Mouse (Mus musculus) intestine, postnatal 0 days (tissue): ENCODE data around the gene Stk19. TPM values are rescaled to one million over a fixed set of nuclear protein-coding genes. Genes with fewer than 3 reads are reported as not detected.
A peak's percentile ranks its signal among the peaks of the same experiment; 100 is the strongest.

ENCODE experiments used
- ATAC-seq: fragments of 200-750 bp; cut with Nextera tagmentation; 2 replicates; pipeline ENCODE4 v1.8.0; 2017; ENCODE audit warnings: mild to moderate bottlenecking, moderate TSS enrichment, moderate library complexity
- H3K27ac ChIP-seq: fragments of 300-500 bp; sonication (generic); 2 replicates; pipeline ENCODE4 v1.5.1; 2014; ENCODE audit warnings: mild to moderate bottlenecking, low read depth, low read length, moderate library complexity
- H3K27me3 ChIP-seq: fragments of 300-500 bp; sonication (generic); replicated peaks from 2 replicates; pipeline ENCODE4 v1.6.1; 2014; ENCODE audit warnings: low read length, mixed read lengths; ENCODE audit not compliant: control insufficient read depth, insufficient read depth
- H3K36me3 ChIP-seq: fragments of 300-500 bp; sonication (generic); 2 replicates; pipeline ENCODE4 v1.6.1; 2014; ENCODE audit warnings: mild to moderate bottlenecking, moderate library complexity; ENCODE audit not compliant: control insufficient read depth, insufficient read depth
- H3K4me1 ChIP-seq: fragments of 300-500 bp; sonication (generic); replicated peaks from 2 replicates; pipeline ENCODE4 v1.6.1; 2014; ENCODE audit warnings: antibody characterized with exemption, low read length, mixed read lengths; ENCODE audit not compliant: control insufficient read depth, insufficient read depth
- H3K4me2 ChIP-seq: fragments of 300-500 bp; sonication (generic); replicated peaks from 2 replicates; pipeline ENCODE4 v1.6.1; 2014; ENCODE audit warnings: low read depth, mild to moderate bottlenecking, moderate library complexity
- H3K4me3 ChIP-seq: fragments of 300-500 bp; sonication (generic); 2 replicates; pipeline ENCODE4 v1.5.1; 2014; ENCODE audit warnings: low read depth, low read length
- H3K9ac ChIP-seq: fragments of 300-500 bp; sonication (generic); 2 replicates; pipeline ENCODE4 v1.6.1; 2014; ENCODE audit warnings: mild to moderate bottlenecking, low read depth, low read length
- H3K9me3 ChIP-seq: fragments of 300-500 bp; sonication (generic); 2 replicates; pipeline ENCODE4 v1.6.1; 2016; ENCODE audit warnings: mixed run types; ENCODE audit not compliant: control insufficient read depth
- CTCF ChIP-seq: sonication (generic); IDR thresholded peaks from 2 replicates; pipeline ENCODE4 v1.5.1; 2016; ENCODE audit warnings: low read depth, mild to moderate bottlenecking, control low read depth, antibody characterized with exemption, moderate library complexity
- WGBS: fragments of 180-500 bp; shearing (Covaris S2); extraction: QIAGEN DNeasy Blood & Tissue Kit; methylation state at CpG from one replicate; pipeline ENCODE4 v1.1.7; 2014; 5-methylcytosine and 5-hydroxymethylcytosine counted together
- microRNA-seq: library from miRNA; unstranded; fragments of <30 nt; microRNA quantifications from one replicate; pipeline ENCODE4, GENCODE M21; 2016
- polyA plus RNA-seq: library from polyadenylated mRNA; unstranded; fragments of >200 nt; fragmentation: Nextera tagmentation; extraction: Ambion mirVana; gene quantifications from 2 replicates; pipeline ENCODE4 v1.2.1, GENCODE M21; 2015

Stk19 gene
- polyA plus RNA-seq, 1 experiment from 2014 or later = 29.1 TPM

GRCm38 (mm10) chr17:34795016-34795415 lies 41.7 kb downstream of the Stk19 start:
- no peak overlapping the region for H3K4me3 ChIP-seq
- no peaks in the 10 kb centered on the region for H3K36me3 ChIP-seq
- H3K27ac ChIP-seq = no peak overlapping the region
- no peak for ATAC-seq
- H3K9ac ChIP-seq = no peak overlapping the region
- no peaks in the 10 kb centered on the region for H3K9me3 ChIP-seq
- no peak overlapping the region for H3K4me2 ChIP-seq
- no peaks in the 10 kb centered on the region for H3K27me3 ChIP-seq
- H3K4me1 ChIP-seq = no peaks in the 10 kb centered on the region
- 88% methylated on average over 10 of the region's 10 CpGs for WGBS
- TF ChIP-seq CTCF = no peak

- no peak overlapping the region for H3K4me2 ChIP-seq
- H3K36me3 ChIP-seq = no peaks in the 10 kb centered on the region
- H3K27ac ChIP-seq = no peak overlapping the region
- H3K9ac ChIP-seq = no peak overlapping the region
- no peak for TF ChIP-seq CTCF
- ATAC-seq = no peak
- H3K4me3 ChIP-seq = no peak overlapping the region
- 77% methylated on average over 9 of the region's 9 CpGs for WGBS
- H3K9me3 ChIP-seq = no peaks in the 10 kb centered on the region
- no peaks in the 10 kb centered on the region for H3K4me1 ChIP-seq
- H3K27me3 ChIP-seq = no peaks in the 10 kb centered on the region
Measured at GRCm38 (mm10) chr17:34777680-34778325, 58.9 kb downstream of the Stk19 start.

Small RNA genes within 50 kb of the gene (microRNA-seq; reads per million reads assigned to microRNA genes)
- gene Mir6970 = not detected
- 4.6 reads per million, percentile 11 among the genes with 10 or more reads in this experiment for gene Mir6971
- not detected for gene Mir6972

Other genes with a start within 250 kb of the Stk19 start
- gene Gpsm3, start 247.1 kb downstream of the Stk19 start, polyA plus RNA-seq = 8.6 and 10.6 TPM in 2 replicates
- gene Pbx2, start 245.7 kb downstream of the Stk19 start, polyA plus RNA-seq = 6.1 and 6.5 TPM in 2 replicates
- gene Ager, start 239.1 kb downstream of the Stk19 start, polyA plus RNA-seq = 1.3 and 1.5 TPM in 2 replicates
- 123 and 135 TPM in 2 replicates for gene Rnf5, start 233.3 kb downstream of the Stk19 start, polyA plus RNA-seq
- 53.2 and 55.6 TPM in 2 replicates for gene Agpat1, start 232.7 kb downstream of the Stk19 start, polyA plus RNA-seq
- gene Egfl8, start 221.0 kb downstream of the Stk19 start, polyA plus RNA-seq = 2.5 and 2.7 TPM in 2 replicates
- 17.2 and 18.0 TPM in 2 replicates for gene Ppt2, start 208.4 kb downstream of the Stk19 start, polyA plus RNA-seq
- gene Prrt1, start 207.4 kb downstream of the Stk19 start, polyA plus RNA-seq = 0.27 and 0.47 TPM in 2 replicates
- 8.8 and 9.2 TPM in 2 replicates for gene Fkbpl, start 192.2 kb downstream of the Stk19 start, polyA plus RNA-seq
- 22.9 and 23.1 TPM in 2 replicates for gene Atf6b, start 189.8 kb downstream of the Stk19 start, polyA plus RNA-seq
- gene Tnxb, start 166.4 kb downstream of the Stk19 start, polyA plus RNA-seq = 1.4 and 1.9 TPM in 2 replicates
- 1.2 and 1.6 TPM in 2 replicates for gene C4b, start 93.1 kb downstream of the Stk19 start, polyA plus RNA-seq
- gene Cyp21a1, start 32.4 kb downstream of the Stk19 start, polyA plus RNA-seq = 0.18 and 0.25 TPM in 2 replicates
- 42.5 and 44.2 TPM in 2 replicates for gene Dxo, start 74 bp upstream of the Stk19 start, polyA plus RNA-seq
- gene Skiv2l, start 13.3 kb upstream of the Stk19 start, polyA plus RNA-seq = 18.3 and 20.8 TPM in 2 replicates
- 55.7 and 57.8 TPM in 2 replicates for gene Nelfe, start 13.4 kb upstream of the Stk19 start, polyA plus RNA-seq
- 84.8 and 94.9 TPM in 2 replicates for gene Cfb, start 25.6 kb upstream of the Stk19 start, polyA plus RNA-seq
- gene Zbtb12, start 42.5 kb upstream of the Stk19 start, polyA plus RNA-seq = 0.74 and 1.1 TPM in 2 replicates
- gene Gm20547, start 45.1 kb upstream of the Stk19 start, polyA plus RNA-seq = not detected in 2 replicates
- gene C2, start 61.3 kb upstream of the Stk19 start, polyA plus RNA-seq = 60.3 and 66.2 TPM in 2 replicates
- gene Ehmt2, start 61.5 kb upstream of the Stk19 start, polyA plus RNA-seq = 35.8 and 40.3 TPM in 2 replicates
- 119 and 128 TPM in 2 replicates for gene Slc44a4, start 77.5 kb upstream of the Stk19 start, polyA plus RNA-seq
- 522 and 580 TPM in 2 replicates for gene Neu1, start 94.3 kb upstream of the Stk19 start, polyA plus RNA-seq
- gene Hspa1b, start 122.3 kb upstream of the Stk19 start, polyA plus RNA-seq = 0.64 and 1.1 TPM in 2 replicates
- gene Gm20481, start 133.0 kb upstream of the Stk19 start, polyA plus RNA-seq = 0.43 TPM in 1 of 2 replicates, not detected in the other
- 6.4 and 6.5 TPM in 2 replicates for gene Hspa1a, start 135.2 kb upstream of the Stk19 start, polyA plus RNA-seq
- 0.22 and 0.25 TPM in 2 replicates for gene Hspa1l, start 135.8 kb upstream of the Stk19 start, polyA plus RNA-seq
- 70.6 and 76.6 TPM in 2 replicates for gene Lsm2, start 144.9 kb upstream of the Stk19 start, polyA plus RNA-seq
- 74.0 and 84.2 TPM in 2 replicates for gene Vars, start 164.0 kb upstream of the Stk19 start, polyA plus RNA-seq
- 0.12 and 0.20 TPM in 2 replicates for gene Vwa7, start 179.6 kb upstream of the Stk19 start, polyA plus RNA-seq
- 3.2 and 4.6 TPM in 2 replicates for gene Sapcd1, start 191.1 kb upstream of the Stk19 start, polyA plus RNA-seq
- 1.4 and 3.0 TPM in 2 replicates for gene Msh5, start 209.8 kb upstream of the Stk19 start, polyA plus RNA-seq
- 290 and 312 TPM in 2 replicates for gene Clic1, start 213.0 kb upstream of the Stk19 start, polyA plus RNA-seq
- gene Ddah2, start 222.1 kb upstream of the Stk19 start, polyA plus RNA-seq = 62.0 and 68.3 TPM in 2 replicates
- 0.12 TPM in 1 of 2 replicates, not detected in the other for gene Ly6g6c, start 228.4 kb upstream of the Stk19 start, polyA plus RNA-seq
- gene Mpig6b, start 229.2 kb upstream of the Stk19 start, polyA plus RNA-seq = 0.13 and 0.17 TPM in 2 replicates
- gene Ly6g6e, start 240.0 kb upstream of the Stk19 start, polyA plus RNA-seq = 2.2 TPM in 2 replicates
- gene Ly6g6d, start 241.1 kb upstream of the Stk19 start, polyA plus RNA-seq = 3.8 and 4.9 TPM in 2 replicates
- not detected in 2 replicates for gene Ly6g6f, start 248.7 kb upstream of the Stk19 start, polyA plus RNA-seq